Mouse (Mus musculus) midbrain, embryonic 12.5 days (tissue): ENCODE data around the gene Zp1. TPM values are rescaled to one million over a fixed set of nuclear protein-coding genes. Genes with fewer than 3 reads are reported as not detected.

Experiments
- ATAC-seq: fragments of 200-750 bp; cut with Nextera tagmentation; 2 replicates; pipeline ENCODE4 v1.8.0; 2017; ENCODE audit warnings: low read depth, moderate TSS enrichment, moderate library complexity; ENCODE audit not compliant: low FRiP score
- H3K27ac ChIP-seq: fragments of 300-500 bp; sonication (generic); replicated peaks from 2 replicates; pipeline ENCODE4 v1.5.1; 2016; ENCODE audit warnings: mild to moderate bottlenecking
- H3K27me3 ChIP-seq: fragments of 300-500 bp; sonication (generic); 2 replicates; pipeline ENCODE4 v1.6.1; 2016; ENCODE audit warnings: mild to moderate bottlenecking
- H3K36me3 ChIP-seq: fragments of 300-500 bp; sonication (generic); 2 replicates; pipeline ENCODE4 v1.6.1; 2016
- H3K4me1 ChIP-seq: fragments of 300-500 bp; sonication (generic); 2 replicates; pipeline ENCODE4 v1.6.1; 2016
- H3K4me2 ChIP-seq: fragments of 300-500 bp; sonication (generic); replicated peaks from 2 replicates; pipeline ENCODE4 v1.6.1; 2016; ENCODE audit warnings: mild to moderate bottlenecking, moderate library complexity
- H3K4me3 ChIP-seq: fragments of 300-500 bp; sonication (generic); 2 replicates; pipeline ENCODE4 v1.5.1; 2016; ENCODE audit warnings: mild to moderate bottlenecking
- H3K9ac ChIP-seq: fragments of 300-500 bp; sonication (generic); replicated peaks from 2 replicates; pipeline ENCODE4 v1.6.1; 2016; ENCODE audit warnings: mild to moderate bottlenecking, moderate library complexity
- H3K9me3 ChIP-seq: fragments of 300-500 bp; sonication (generic); 2 replicates; pipeline ENCODE4 v1.6.1; 2016; ENCODE audit warnings: mild to moderate bottlenecking
- WGBS: fragments of 180-500 bp; shearing (Covaris S2); methylation state at CpG from one replicate; pipeline ENCODE4 v1.1.7; 2016; 5-methylcytosine and 5-hydroxymethylcytosine counted together
- polyA plus RNA-seq: library from polyadenylated mRNA; unstranded; fragments of >200 nt; fragmentation: Nextera tagmentation; extraction: Ambion mirVana; gene quantifications from 2 replicates; pipeline ENCODE4 v1.2.1, GENCODE M21; 2016

The Zp1 gene
- polyA plus RNA-seq, 1 experiment from 2014 or later: not detected

DNA sequence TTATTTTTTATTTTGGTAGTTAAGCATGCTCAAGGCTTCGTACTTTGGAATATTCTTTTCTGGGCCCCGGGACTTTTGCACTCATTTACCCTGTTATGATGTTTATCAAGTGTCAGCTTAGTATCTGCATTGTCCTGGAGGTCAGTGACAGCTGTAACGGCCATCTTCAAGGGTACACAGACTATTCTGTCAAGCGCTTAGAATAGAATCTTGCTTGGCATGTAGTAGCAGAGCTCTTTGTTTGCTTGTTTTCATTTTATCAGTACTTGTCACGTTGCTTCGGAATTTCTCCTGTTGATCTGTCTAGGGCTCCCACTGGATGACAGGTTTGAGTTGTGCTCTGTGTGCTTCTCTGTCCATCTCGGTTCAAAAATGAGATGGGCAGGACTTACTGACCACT, 23.6 kb downstream of the Zp1 start:
- Histone ChIP-seq H3K9me3 (no peaks in the 10 kb centered on the region), H3K4me2 (peak overlapping the region; percentile 84), H3K9ac (peak overlapping the region; percentile 89; the same call in 1 of the 2 replicates), H3K36me3 (peaks cover 45% of the 10 kb centered on the region), H3K27me3 (no peaks in the 10 kb centered on the region), H3K27ac (no peak overlapping the region), H3K4me1 (peaks cover 16% of the 10 kb centered on the region), H3K4me3 (0 out of 2 replicates have a peak overlapping the region, but pooled peaks have one; percentile 90)
- WGBS: 84% methylated on average over 7 of the region's 7 CpGs
- no peak for ATAC-seq

DNA sequence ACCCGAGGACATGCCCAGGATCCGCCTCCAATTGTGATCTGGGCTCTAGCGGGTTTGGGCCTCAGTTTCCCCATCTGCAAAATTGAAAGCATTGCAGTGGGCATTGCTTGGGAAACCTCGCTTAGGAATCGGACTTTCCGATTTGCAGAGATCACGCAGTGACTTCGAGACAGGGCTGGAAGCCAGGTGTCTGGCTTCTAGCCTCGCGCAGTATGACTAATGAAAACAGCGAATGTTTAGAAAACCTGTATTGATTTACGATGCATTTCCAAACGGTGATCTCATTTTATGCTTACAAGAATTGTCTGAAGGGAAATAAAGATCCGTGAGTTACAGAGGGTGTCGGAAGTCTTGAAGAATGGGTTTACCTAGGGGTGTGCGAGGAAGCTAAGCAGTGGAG, 24.7 kb downstream of the Zp1 start:
- H3K4me1 ChIP-seq: peaks cover 16% of the 10 kb centered on the region
- peak overlapping the region; percentile 84 for H3K4me2 ChIP-seq
- no peak for ATAC-seq
- peak overlapping the region; percentile 90 for H3K4me3 ChIP-seq
- H3K9ac ChIP-seq: peak overlapping the region; percentile 89
- H3K36me3 ChIP-seq: peaks cover 34% of the 10 kb centered on the region
- peak overlapping the region; percentile 92 for H3K27ac ChIP-seq
- WGBS: 3% methylated on average over 16 of the region's 16 CpGs
- H3K9me3 ChIP-seq: no peaks in the 10 kb centered on the region
- no peaks in the 10 kb centered on the region for H3K27me3 ChIP-seq

DNA sequence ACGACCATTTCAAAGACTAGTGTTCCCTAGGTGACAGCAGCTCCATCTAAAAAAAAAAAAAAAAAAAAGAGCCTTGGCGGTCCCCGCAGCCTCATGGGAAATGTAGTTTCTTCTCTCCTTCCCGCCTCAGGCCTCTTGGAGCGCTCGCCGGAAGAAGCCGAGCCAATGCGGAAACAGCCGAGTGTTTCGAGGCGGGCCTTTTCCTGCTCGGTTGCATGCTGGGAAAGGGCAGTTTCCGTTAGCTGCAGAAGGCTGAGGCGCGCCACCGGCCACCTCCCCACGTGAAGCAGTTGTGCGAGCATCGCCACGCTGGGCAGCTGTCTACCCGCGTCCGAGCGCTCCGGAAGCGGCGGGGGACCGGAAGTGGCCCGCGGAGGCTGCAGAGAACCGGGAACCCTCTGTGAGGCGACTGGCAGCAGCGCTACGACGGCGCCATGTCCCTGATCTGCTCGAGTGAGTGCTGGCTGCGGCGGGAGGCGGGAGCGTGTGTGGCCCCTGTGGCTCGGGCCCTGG, 25.4 kb downstream of the Zp1 start, which contains the start of gene Prpf19:
TSS of gene Prpf19 (plus strand) at position 216 of the 513 bp plus-strand sequence.
- no peaks in the 10 kb centered on the region for H3K9me3 ChIP-seq
- peaks cover 16% of the 10 kb centered on the region for H3K4me1 ChIP-seq
- peaks cover 27% of the 10 kb centered on the region for H3K36me3 ChIP-seq
- H3K4me3 ChIP-seq: peak within 1 kb of the TSS; percentile 90
- peak within 1 kb of the TSS; percentile 89 for H3K9ac ChIP-seq
- peak; percentile 96 for ATAC-seq
- no peaks in the 10 kb centered on the region for H3K27me3 ChIP-seq
- H3K4me2 ChIP-seq: peak within 1 kb of the TSS; percentile 84
- under 1% methylated on average over 43 of the region's 43 CpGs for WGBS
- peak within 1 kb of the TSS; percentile 92 for H3K27ac ChIP-seq

DNA sequence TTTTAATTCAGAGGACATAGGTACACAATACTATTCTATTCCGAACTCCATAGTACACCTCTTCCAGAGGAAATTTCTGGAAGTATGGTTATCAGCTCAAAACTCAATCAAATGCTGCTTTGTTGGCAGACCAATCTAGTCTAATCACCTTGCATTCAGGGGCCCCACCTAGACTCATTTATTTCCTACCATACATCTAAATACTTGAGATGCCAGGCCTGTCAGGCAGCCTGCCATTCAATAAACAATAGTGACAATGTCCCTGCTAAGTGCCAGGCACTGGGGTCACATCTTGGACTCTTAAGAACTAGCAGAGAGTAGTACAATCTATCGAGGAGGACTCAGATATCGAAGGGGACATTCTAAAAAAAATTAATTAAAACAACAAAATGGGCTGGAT, 28.2 kb downstream of the Zp1 start:
- 88% methylated on average over 3 of the region's 3 CpGs for WGBS
- Histone ChIP-seq H3K9me3 (no peaks in the 10 kb centered on the region), H3K36me3 (no peaks in the 10 kb centered on the region), H3K4me2 (no peak overlapping the region), H3K27me3 (no peaks in the 10 kb centered on the region), H3K4me3 (no peak overlapping the region), H3K4me1 (peaks cover 16% of the 10 kb centered on the region), H3K27ac (no peak overlapping the region), H3K9ac (no peak overlapping the region)
- no peak for ATAC-seq

DNA sequence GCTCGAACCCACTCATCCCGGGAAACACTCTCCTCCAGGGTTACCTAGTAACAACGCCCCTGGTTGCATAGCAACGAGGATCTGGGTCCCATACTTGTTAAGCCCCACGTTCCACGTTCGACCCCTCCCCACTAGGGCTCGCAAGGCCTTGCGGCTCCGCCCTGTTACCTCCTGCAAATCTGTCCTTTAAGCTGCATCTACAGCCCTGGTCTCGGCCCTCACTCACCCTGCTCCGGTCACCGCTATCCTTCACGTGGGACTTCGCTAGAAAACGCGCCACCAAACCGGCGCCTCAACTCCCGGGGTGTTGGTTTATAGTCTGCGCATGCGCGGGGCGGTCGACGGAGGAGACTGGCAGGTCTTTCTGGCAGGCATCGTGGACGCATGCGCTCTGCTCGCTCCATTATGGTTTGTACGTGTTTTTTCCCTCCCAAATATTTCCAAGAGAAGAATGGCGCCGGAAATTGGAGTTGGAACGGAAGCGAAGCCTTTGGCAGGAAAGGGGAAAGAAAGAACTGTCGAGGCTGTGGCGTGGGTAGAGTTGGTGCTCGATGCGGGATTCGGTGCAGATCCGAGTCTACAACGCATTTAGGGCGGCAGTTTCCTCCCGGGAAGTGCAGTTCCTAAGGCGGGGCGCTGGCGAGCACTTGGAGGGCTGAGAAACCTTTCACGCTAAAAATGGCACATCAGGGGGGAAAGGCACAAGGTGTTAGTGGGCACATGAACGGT, 38.8 kb downstream of the Zp1 start, which contains the start of gene Tmem109:
TSS of gene Tmem109 (minus strand) at position 576 of the 729 bp plus-strand sequence.
- H3K27me3 ChIP-seq: no peaks in the 10 kb centered on the region
- no peaks in the 10 kb centered on the region for H3K36me3 ChIP-seq
- peak within 1 kb of the TSS; percentile 96 for H3K27ac ChIP-seq
- WGBS: under 1% methylated on average over 49 of the region's 49 CpGs
- H3K4me3 ChIP-seq: peak within 1 kb of the TSS; percentile 53
- H3K9ac ChIP-seq: peak within 1 kb of the TSS; percentile 66
- peaks cover 20% of the 10 kb centered on the region for H3K4me1 ChIP-seq
- 0 out of 2 replicates have a peak, but pooled peaks cover 4% of the 10 kb centered on the region for H3K9me3 ChIP-seq
- peak; percentile 94 for ATAC-seq
- peak within 1 kb of the TSS; percentile 86 for H3K4me2 ChIP-seq

DNA sequence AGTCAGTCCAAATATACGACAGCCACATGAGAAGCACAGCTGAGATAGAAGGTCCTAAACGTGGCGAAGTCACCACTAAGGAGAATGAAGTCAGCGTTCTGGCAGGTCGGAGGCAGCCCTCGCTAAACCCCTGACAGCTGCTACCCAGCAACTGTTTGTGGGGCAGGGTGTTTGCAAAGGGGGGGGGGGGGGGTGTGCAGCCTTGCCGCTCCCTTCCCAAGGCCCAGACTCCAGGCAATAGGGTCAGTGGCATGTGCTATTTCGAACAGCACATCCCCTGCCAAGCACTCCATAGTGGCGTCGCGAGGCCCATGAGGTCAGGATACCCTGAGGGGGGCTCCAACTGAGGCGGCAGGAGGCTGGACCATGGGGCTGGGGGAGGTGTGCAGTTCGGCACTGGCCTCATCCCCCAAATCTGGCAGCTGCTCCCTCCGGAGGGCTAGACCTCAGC, 39.4 kb downstream of the Zp1 start:
- H3K9me3 ChIP-seq: 0 out of 2 replicates have a peak, but pooled peaks cover 4% of the 10 kb centered on the region
- peak overlapping the region; percentile 53 for H3K4me3 ChIP-seq
- peak overlapping the region; percentile 96 for H3K27ac ChIP-seq
- H3K9ac ChIP-seq: peak overlapping the region; percentile 66
- peaks cover 20% of the 10 kb centered on the region for H3K4me1 ChIP-seq
- WGBS: 3% methylated on average over 14 of the region's 14 CpGs
- peak overlapping the region; percentile 86 for H3K4me2 ChIP-seq
- H3K27me3 ChIP-seq: no peaks in the 10 kb centered on the region
- no peaks in the 10 kb centered on the region for H3K36me3 ChIP-seq
- ATAC-seq: no peak; the same call in 1 of the 2 replicates

DNA sequence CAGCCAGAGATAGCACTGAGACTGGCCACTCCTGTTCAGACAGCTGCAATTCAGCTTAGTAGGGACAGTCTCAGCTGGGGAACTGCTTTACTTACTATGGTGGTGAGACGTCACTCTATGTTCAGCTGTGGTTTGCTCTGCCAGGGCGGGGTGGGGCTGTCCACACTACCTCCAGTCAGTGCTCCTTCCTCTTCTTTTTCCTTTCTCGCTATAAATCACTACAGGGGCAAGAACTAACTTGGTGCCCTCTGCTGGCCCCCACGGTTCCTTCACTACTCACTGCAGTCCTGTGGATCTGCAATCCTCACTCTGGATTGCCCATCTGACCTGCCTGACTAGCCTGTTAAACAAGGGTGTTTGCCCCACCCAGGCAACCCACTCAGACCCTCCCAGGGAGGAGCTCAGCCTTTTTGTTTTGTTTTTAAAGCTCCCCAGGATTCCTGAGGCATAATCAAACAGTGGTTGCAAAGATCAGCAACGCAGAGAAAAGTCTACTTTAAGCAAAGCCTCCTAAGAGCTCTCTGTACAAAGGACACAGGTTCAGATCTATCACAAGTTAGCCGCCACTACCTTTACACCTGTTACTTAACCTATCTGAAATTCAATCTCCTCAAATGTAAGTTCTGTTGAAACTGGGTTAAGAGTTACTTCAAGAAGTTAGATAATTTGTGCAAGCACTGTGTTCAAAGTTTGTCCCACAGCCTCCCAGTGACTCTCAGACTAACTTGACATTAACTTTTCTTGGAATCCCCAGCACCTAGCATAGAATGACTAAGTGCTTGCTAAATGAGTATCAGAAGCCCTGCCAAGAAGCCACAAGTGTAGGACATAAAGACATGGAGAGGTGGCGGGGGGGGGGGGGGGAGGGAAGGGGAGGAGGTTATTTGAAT, 40.1 kb downstream of the Zp1 start:
- H3K4me1 ChIP-seq: peaks cover 20% of the 10 kb centered on the region
- H3K4me2 ChIP-seq: peak overlapping the region; percentile 86
- H3K27ac ChIP-seq: peak overlapping the region; percentile 96
- ATAC-seq: no peak; the same call in 1 of the 2 replicates
- WGBS: 50% methylated on average over 6 of the region's 7 CpGs
- H3K36me3 ChIP-seq: no peaks in the 10 kb centered on the region
- H3K9me3 ChIP-seq: 0 out of 2 replicates have a peak, but pooled peaks cover 4% of the 10 kb centered on the region
- peak overlapping the region; percentile 66 for H3K9ac ChIP-seq
- no peaks in the 10 kb centered on the region for H3K27me3 ChIP-seq
- peak overlapping the region; percentile 53 for H3K4me3 ChIP-seq

DNA sequence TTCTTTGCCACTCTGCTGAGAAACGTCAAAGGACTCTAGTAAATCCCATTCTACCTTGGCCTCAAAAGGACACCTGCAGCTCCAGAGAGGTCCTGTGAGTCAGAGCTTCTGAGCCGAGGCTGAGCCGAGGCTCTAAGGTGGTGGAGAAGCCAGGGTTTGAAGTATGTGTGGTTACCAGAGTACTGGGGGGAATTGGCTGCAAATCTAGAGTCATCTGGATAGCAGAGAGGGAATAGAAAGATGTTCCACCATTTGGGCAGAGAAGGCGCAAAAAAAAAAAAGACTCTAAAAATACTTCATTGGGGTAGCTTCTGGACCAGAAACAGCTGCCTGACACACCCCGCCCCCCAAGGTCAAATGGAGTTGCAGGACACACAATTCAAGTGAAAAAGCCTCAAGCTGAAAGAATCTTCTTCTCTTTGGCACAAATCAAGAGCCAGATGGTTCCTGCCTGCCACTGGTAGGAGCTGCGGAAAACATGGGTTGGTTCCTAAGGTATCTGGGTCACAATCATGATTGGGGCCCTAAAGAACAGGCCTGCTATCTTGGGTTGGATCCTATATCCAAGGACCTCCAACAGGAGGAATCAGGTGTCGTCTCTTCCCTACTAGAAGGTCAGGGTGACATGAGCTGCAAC, 42.1 kb downstream of the Zp1 start:
- no peak for ATAC-seq
- no peaks in the 10 kb centered on the region for H3K27me3 ChIP-seq
- no peaks in the 10 kb centered on the region for H3K9me3 ChIP-seq
- H3K4me2 ChIP-seq: no peak overlapping the region
- no peak overlapping the region for H3K4me3 ChIP-seq
- 93% methylated on average over 7 of the region's 7 CpGs for WGBS
- peaks cover 11% of the 10 kb centered on the region for H3K36me3 ChIP-seq
- peaks cover 20% of the 10 kb centered on the region for H3K4me1 ChIP-seq
- H3K9ac ChIP-seq: no peak overlapping the region
- H3K27ac ChIP-seq: no peak overlapping the region

DNA sequence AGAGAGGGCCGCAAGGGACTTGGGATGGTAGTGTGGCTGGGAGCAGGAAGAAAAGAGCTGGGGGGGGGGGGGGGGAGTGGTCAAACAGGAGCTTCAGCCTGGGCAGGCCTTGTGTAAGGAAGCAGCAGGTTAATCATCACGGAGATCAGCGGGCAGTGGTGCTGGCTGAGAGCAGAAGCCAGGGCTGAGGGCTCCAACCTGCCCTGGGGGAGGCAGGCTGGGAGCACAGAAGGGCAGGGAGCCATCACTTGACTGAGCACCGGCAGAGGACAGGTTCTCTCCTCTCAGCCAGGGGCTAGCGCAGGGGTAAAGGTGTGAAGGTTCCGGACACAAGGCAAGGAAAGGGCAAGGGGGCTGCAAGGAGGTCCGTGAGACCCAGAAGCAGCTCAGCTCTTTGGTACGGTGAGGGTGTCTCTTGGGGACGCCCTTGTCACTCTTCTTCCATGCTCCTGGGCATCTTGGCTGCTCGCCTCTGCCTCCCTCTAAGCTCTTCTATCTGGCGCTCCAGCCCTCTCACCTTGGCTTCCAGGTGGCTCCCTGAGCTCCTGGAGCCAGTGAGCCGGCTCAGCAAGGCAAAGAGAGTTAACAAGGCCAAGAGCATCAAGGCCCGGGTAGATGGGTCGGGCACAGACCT, 49.0 kb downstream of the Zp1 start:
- 0 out of 2 replicates have a peak overlapping the region, but pooled peaks have one; percentile 0 for H3K9ac ChIP-seq
- 78% methylated on average over 14 of the region's 14 CpGs for WGBS
- ATAC-seq: no peak

DNA sequence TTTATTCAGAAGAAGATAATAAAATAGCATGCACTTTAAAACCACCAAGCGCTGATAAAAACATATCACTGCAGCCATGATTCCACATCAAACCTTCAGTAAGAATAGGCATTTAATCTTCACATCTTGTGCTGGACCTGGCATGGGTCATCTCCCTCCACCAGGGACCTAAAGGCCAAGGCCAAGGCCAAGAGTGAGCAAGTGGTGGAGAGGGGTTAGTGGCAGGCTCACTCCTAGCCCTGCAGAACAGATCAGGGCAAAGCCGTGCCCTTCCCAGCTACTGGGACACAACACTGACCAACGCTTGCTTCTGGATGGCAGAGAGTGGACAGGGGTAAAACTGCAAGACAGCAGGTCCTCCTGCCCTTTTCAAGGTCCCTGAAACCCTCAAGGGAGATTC, 49.8 kb downstream of the Zp1 start:
- no peak overlapping the region for H3K27ac ChIP-seq
- H3K4me1 ChIP-seq: peaks cover 29% of the 10 kb centered on the region
- 0 out of 2 replicates have a peak overlapping the region, but pooled peaks have one; percentile 0 for H3K9ac ChIP-seq
- H3K36me3 ChIP-seq: peaks cover 52% of the 10 kb centered on the region
- no peaks in the 10 kb centered on the region for H3K9me3 ChIP-seq
- no peak for ATAC-seq
- H3K27me3 ChIP-seq: no peaks in the 10 kb centered on the region
- 94% methylated on average over 3 of the region's 3 CpGs for WGBS
- no peak overlapping the region for H3K4me2 ChIP-seq
- no peak overlapping the region for H3K4me3 ChIP-seq

More for the DNA sequence above, 49.0 kb downstream of the Zp1 start:
- Histone ChIP-seq H3K27me3 (no peaks in the 10 kb centered on the region), H3K9me3 (no peaks in the 10 kb centered on the region), H3K4me1 (peaks cover 29% of the 10 kb centered on the region), H3K4me2 (no peak overlapping the region), H3K4me3 (no peak overlapping the region), H3K27ac (no peak overlapping the region), H3K36me3 (peaks cover 44% of the 10 kb centered on the region)
